Mouse (Mus musculus): ENCODE results near the gene D5Ertd579e.

DNA sequence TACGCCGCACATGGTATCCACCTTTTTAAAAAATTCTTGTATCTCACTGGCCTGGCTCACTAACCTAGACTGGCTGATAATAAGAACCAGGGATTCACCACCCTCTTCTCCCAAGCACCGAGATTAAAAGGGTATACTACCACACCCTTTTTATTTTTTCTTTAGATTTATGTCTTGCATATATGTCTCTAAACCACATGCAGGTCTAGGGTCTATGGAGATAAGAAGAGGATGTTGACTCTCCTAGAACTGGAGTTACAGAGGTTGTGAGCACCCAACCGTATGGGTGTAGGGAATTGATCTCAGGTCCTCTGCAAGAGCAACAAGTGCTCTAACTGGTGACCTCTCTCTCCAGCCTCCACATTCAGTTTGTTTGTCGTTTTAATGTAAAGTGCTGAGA lies 17.9 kb downstream of the D5Ertd579e start:
- TF ChIP-seq CTCF (IDR thresholded peaks at IDR 0.05; ENCODE audit: low read depth, low read length): no peak
- no peak for TF ChIP-seq POLR2A (IDR thresholded peaks at IDR 0.05; ENCODE audit: extremely low read depth, insufficient read depth, low read length)
